Mouse (Mus musculus) adrenal gland, adult (tissue): ENCODE measurements around the gene Ruvbl1.

Experiments
- DNase-seq, 2 experiments: peaks; one replicate each; pipeline ENCODE4 v3.0.0; 2022 to 2023; ENCODE audit warnings: low spot score in 1 of 2; ENCODE audit not compliant: inconsistent age in 2 of 2

The Ruvbl1 gene

GRCm38 (mm10) chr6:88544241-88544640, 79.0 kb downstream of the Ruvbl1 start:
- no peak for DNase-seq

GRCm38 (mm10) chr6:88544644-88545396, 79.6 kb downstream of the Ruvbl1 start:
- no peak for DNase-seq

GRCm38 (mm10) chr6:88545397-88545790, 80.2 kb downstream of the Ruvbl1 start:
- no peak for DNase-seq
